Mouse (Mus musculus) v-Abl transformed pro-B cells (cell line): ENCODE measurements around the gene Ddx51.

Source experiments
- in situ Hi-C, 2 experiments: fragments of 400-800 bp; cut with MboI; formaldehyde crosslinking; loops; one replicate each; pipeline ENCODE4 v1.15.1; 2025; ENCODE audit not compliant: unreplicated experiment in 2 of 2

Gene Ddx51

GRCm38 (mm10) chr5:110652719-110653648, at the start of gene Ddx51, which contains the start of gene Noc4l:
Gene Ddx51 (plus strand): TSS chr5:110653451.
Gene Noc4l (minus strand): TSS chr5:110653417.
- in situ Hi-C loops: loop anchor here (25.0 kb wide), 1 partner anchor 441 kb away; no protein-coding TSS in a partner anchor

GRCm38 (mm10) chr5:110604311-110604710, 48.9 kb upstream of the Ddx51 start:
- in situ Hi-C loops: no loop called here

GRCm38 (mm10) chr5:110605531-110606221, 47.6 kb upstream of the Ddx51 start:
- in situ Hi-C loops: no loop called here

GRCm38 (mm10) chr5:110607767-110608166, 45.5 kb upstream of the Ddx51 start:
- in situ Hi-C loops: no loop called here

GRCm38 (mm10) chr5:110608336-110608735, 44.9 kb upstream of the Ddx51 start:
- in situ Hi-C loops: no loop called here

- in situ Hi-C loops: no loop called here
These were observed 44.3 kb upstream of the Ddx51 start for GRCm38 (mm10) chr5:110608941-110609340.

GRCm38 (mm10) chr5:110609425-110609824, 43.8 kb upstream of the Ddx51 start:
- in situ Hi-C loops: no loop called here

GRCm38 (mm10) chr5:110609868-110610267, 43.4 kb upstream of the Ddx51 start:
- in situ Hi-C loops: no loop called here

- in situ Hi-C loops: no loop called here
These were observed 42.8 kb upstream of the Ddx51 start for GRCm38 (mm10) chr5:110610484-110610883.

- in situ Hi-C loops: no loop called here
These were observed 41.7 kb upstream of the Ddx51 start for GRCm38 (mm10) chr5:110611435-110612158.

- in situ Hi-C loops: no loop called here
These were observed 34.0 kb upstream of the Ddx51 start for GRCm38 (mm10) chr5:110619226-110619625.

- in situ Hi-C loops: no loop called here
These were observed 28.9 kb upstream of the Ddx51 start for GRCm38 (mm10) chr5:110624319-110624718.

- in situ Hi-C loops: loop anchor here (25.0 kb wide), 1 partner anchor 1535 kb away; no protein-coding TSS in a partner anchor
These were observed 25.9 kb upstream of the Ddx51 start for GRCm38 (mm10) chr5:110627351-110627750.

GRCm38 (mm10) chr5:110628156-110628555, 25.1 kb upstream of the Ddx51 start:
- in situ Hi-C loops: loop anchor here (25.0 kb wide), 1 partner anchor 1534 kb away; no protein-coding TSS in a partner anchor

GRCm38 (mm10) chr5:110629525-110630120, 23.6 kb upstream of the Ddx51 start:
- in situ Hi-C loops: loop anchor here (5.0 to 25.0 kb wide), 4 partner anchors 137 to 1533 kb away; no protein-coding TSS in a partner anchor

GRCm38 (mm10) chr5:110635951-110636707, 17.1 kb upstream of the Ddx51 start:
- in situ Hi-C loops: loop anchor here (5.0 to 25.0 kb wide), 5 partner anchors 144 to 1526 kb away; no protein-coding TSS in a partner anchor

GRCm38 (mm10) chr5:110638306-110639074, 14.8 kb upstream of the Ddx51 start:
- in situ Hi-C loops: loop anchor here (5.0 to 25.0 kb wide), 5 partner anchors 146 to 1524 kb away; no protein-coding TSS in a partner anchor

- in situ Hi-C loops: loop anchor here (5.0 to 25.0 kb wide), 5 partner anchors 147 to 1523 kb away; no protein-coding TSS in a partner anchor
These were observed 13.8 kb upstream of the Ddx51 start for GRCm38 (mm10) chr5:110639459-110639858.
